Mouse (Mus musculus): ENCODE results near the gene Serpine1. TPM values are rescaled to one million over a fixed set of nuclear protein-coding genes. Genes with fewer than 3 reads are reported as not detected.

The Serpine1 gene
- total and polyA plus RNA-seq, 3 experiments, result 0.04 to 0.11 TPM; not detected in 1

GRCm38 (mm10) chr5:137041442-137041841 is 30.6 kb downstream of the Serpine1 start (continued):
- TF ChIP-seq ETS1 (IDR thresholded peaks at IDR 0.05; ENCODE audit: low read depth, low read length), result no peak

GRCm38 (mm10) chr5:137039453-137039852 is 32.6 kb downstream of the Serpine1 start:
- no peak overlapping the region for H3K4me3 ChIP-seq (ENCODE audit: control insufficient read depth in 1 of 2, insufficient read depth in 1 of 2, low read depth in 2 of 2, low read length in 2 of 2)
- no peaks in the 10 kb centered on the region for H3K27me3 ChIP-seq (ENCODE audit: control insufficient read depth in 1 of 2, insufficient read depth in 2 of 2, low read length in 2 of 2)
- H3K36me3 ChIP-seq (ENCODE audit: control insufficient read depth in 1 of 2, insufficient read depth in 2 of 2, low read length in 2 of 2), result peaks cover 0 to 2% of the 10 kb centered on the region in 2 experiments; a peak in 1 of 4 replicates
- H3K9me3 ChIP-seq (replicated peaks; ENCODE audit: insufficient read depth, low read length), result no peaks in the 10 kb centered on the region
- peaks cover 2% of the 10 kb centered on the region; the same call in 1 of the 2 replicates for H3K79me2 ChIP-seq (ENCODE audit: control insufficient read depth, insufficient read depth, low read length, poor library complexity)
- DNase-seq (ENCODE audit: low read depth, low spot score), result no peak
- H3K27ac ChIP-seq (ENCODE audit: control insufficient read depth, low read depth, low read length), result no peak overlapping the region
- no peaks in the 10 kb centered on the region for H3K4me1 ChIP-seq (ENCODE audit: control insufficient read depth in 1 of 2, insufficient read depth in 2 of 2, low read length in 2 of 2)
- TF ChIP-seq ZKSCAN1 (IDR thresholded peaks at IDR 0.05; ENCODE audit: low read depth, low read length) (no peak), TBP (IDR thresholded peaks at IDR 0.05; ENCODE audit: low read depth, low read length) (no peak), SIN3A (IDR thresholded peaks at IDR 0.05; ENCODE audit: low read length) (no peak), JUND (IDR thresholded peaks at IDR 0.05; ENCODE audit: low read depth, low read length) (no peak), HCFC1 (IDR thresholded peaks at IDR 0.05; ENCODE audit: low read depth, low read length) (no peak), TCF12 (IDR thresholded peaks at IDR 0.05; ENCODE audit: low read depth, low read length) (no peak), NRF1 (IDR thresholded peaks at IDR 0.05; ENCODE audit: insufficient read depth, low read depth, low read length, poor library complexity, severe bottlenecking) (no peak), BHLHE40 (IDR thresholded peaks at IDR 0.05; ENCODE audit: borderline replicate concordance, low read depth, low read length) (no peak), E2F4 (IDR thresholded peaks at IDR 0.05; ENCODE audit: borderline replicate concordance, low read depth, low read length) (no peak), ZMIZ1 (IDR thresholded peaks at IDR 0.05; ENCODE audit: low read depth, low read length) (no peak), MYB (IDR thresholded peaks at IDR 0.05; ENCODE audit: low read depth, low read length) (no peak), CTCF (IDR thresholded peaks at IDR 0.05 in 2 of 3, conservative IDR thresholded peaks at IDR 0.05 in 1 of 3; ENCODE audit: control insufficient read depth in 1 of 3, insufficient read depth in 1 of 3, low read depth in 2 of 3, low read length in 3 of 3, poor library complexity in 1 of 3, severe bottlenecking in 1 of 3) (no peak), KAT2A (conservative IDR thresholded peaks at IDR 0.05; ENCODE audit: low read depth, low read length) (no peak), POLR2A (IDR thresholded peaks at IDR 0.05; ENCODE audit: control insufficient read depth in 1 of 2, insufficient read depth in 1 of 2, low read depth in 1 of 2, low read length in 2 of 2, poor library complexity in 1 of 2) (no peak), NELFE (IDR thresholded peaks at IDR 0.05; ENCODE audit: low read depth, low read length) (no peak)
- H3K9ac ChIP-seq (ENCODE audit: control insufficient read depth, low read depth, low read length, poor library complexity, severe bottlenecking), result no peak overlapping the region

GRCm38 (mm10) chr5:137036211-137036610 is 35.9 kb downstream of the Serpine1 start:
- H3K36me3 ChIP-seq (ENCODE audit: control insufficient read depth in 1 of 2, insufficient read depth in 2 of 2, low read length in 2 of 2), result peaks cover 0 to 2% of the 10 kb centered on the region in 2 experiments; a peak in 2 of 4 replicates
- no peak overlapping the region for H3K9ac ChIP-seq (ENCODE audit: control insufficient read depth, low read depth, low read length, poor library complexity, severe bottlenecking)
- DNase-seq (ENCODE audit: low read depth, low spot score), result no peak
- H3K9me3 ChIP-seq (replicated peaks; ENCODE audit: insufficient read depth, low read length), result no peaks in the 10 kb centered on the region
- H3K4me3 ChIP-seq (ENCODE audit: control insufficient read depth in 1 of 2, insufficient read depth in 1 of 2, low read depth in 2 of 2, low read length in 2 of 2), result no peak overlapping the region
- no peaks in the 10 kb centered on the region; the same call in 1 of the 2 replicates for H3K79me2 ChIP-seq (ENCODE audit: control insufficient read depth, insufficient read depth, low read length, poor library complexity)
- H3K4me1 ChIP-seq (ENCODE audit: control insufficient read depth in 1 of 2, insufficient read depth in 2 of 2, low read length in 2 of 2), result peaks cover 3 to 5% of the 10 kb centered on the region in 2 experiments; a peak in 2 of 4 replicates
- H3K27ac ChIP-seq (ENCODE audit: control insufficient read depth, low read depth, low read length), result no peak overlapping the region
- TF ChIP-seq GATA1 (IDR thresholded peaks at IDR 0.05; ENCODE audit: low read depth, low read length), result no peak
- TF ChIP-seq SMC3 (IDR thresholded peaks at IDR 0.05; ENCODE audit: low read depth, low read length), result no peak
- no peak for TF ChIP-seq MYB (IDR thresholded peaks at IDR 0.05; ENCODE audit: low read depth, low read length)
- no peak for TF ChIP-seq CHD2 (IDR thresholded peaks at IDR 0.05; ENCODE audit: low read length)
- TF ChIP-seq MAFK (IDR thresholded peaks at IDR 0.05; ENCODE audit: borderline replicate concordance, low read depth, low read length), result no peak
- TF ChIP-seq POLR2AphosphoS5 (IDR thresholded peaks at IDR 0.05; ENCODE audit: borderline replicate concordance, low read depth, low read length), result no peak
- TF ChIP-seq NELFE (IDR thresholded peaks at IDR 0.05; ENCODE audit: low read depth, low read length), result no peak
- TF ChIP-seq NRF1 (IDR thresholded peaks at IDR 0.05; ENCODE audit: insufficient read depth, low read depth, low read length, poor library complexity, severe bottlenecking), result no peak
- no peak for TF ChIP-seq RAD21 (IDR thresholded peaks at IDR 0.05; ENCODE audit: low read depth, low read length)
- TF ChIP-seq USF2 (IDR thresholded peaks at IDR 0.05; ENCODE audit: borderline replicate concordance in 1 of 2, insufficient read depth in 1 of 2, low read depth in 1 of 2, low read length in 2 of 2), result no peak
- no peak for TF ChIP-seq USF1 (IDR thresholded peaks at IDR 0.05; ENCODE audit: low read depth, low read length)
- no peak for TF ChIP-seq MAZ (IDR thresholded peaks at IDR 0.05; ENCODE audit: low read depth, low read length)
- TF ChIP-seq TCF12 (IDR thresholded peaks at IDR 0.05; ENCODE audit: low read depth, low read length), result no peak
- no peaks in the 10 kb centered on the region for H3K27me3 ChIP-seq (ENCODE audit: control insufficient read depth in 1 of 2, insufficient read depth in 2 of 2, low read length in 2 of 2)

All from MEL (cell line).